Mouse (Mus musculus): Measurements from ENCODE around the gene Pde5a. TPM values are rescaled to one million over a fixed set of nuclear protein-coding genes. Genes with fewer than 3 reads are reported as not detected.

Pde5a gene
- polyA plus RNA-seq, 1 experiment from 2014 or later, result 57.4 TPM

DNA sequence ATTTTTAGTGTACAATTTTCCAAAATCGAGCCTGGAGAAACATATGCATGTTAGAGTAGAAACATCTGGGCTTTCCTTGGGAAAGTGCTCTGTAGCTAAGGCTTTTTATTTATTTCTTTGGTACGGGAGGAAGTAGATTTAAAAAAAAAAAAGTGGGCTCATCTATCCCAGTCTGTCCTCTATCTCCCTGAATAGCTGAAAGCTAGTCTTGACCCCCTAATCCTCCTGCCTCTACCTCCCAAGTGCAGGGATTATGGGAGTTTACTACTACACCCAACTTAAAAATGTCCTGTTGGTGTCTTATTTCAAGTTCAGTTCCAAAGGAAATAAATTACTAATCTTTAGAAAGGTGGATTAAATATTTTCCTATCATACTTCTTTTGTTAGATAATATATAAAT lies 108.9 kb downstream of the Pde5a start:
- Histone ChIP-seq H3K27ac (ENCODE audit: low read depth) (peak overlapping the region; percentile 38; the same call in 1 of the 2 replicates), H3K9ac (no peak overlapping the region), H3K4me1 (ENCODE audit: insufficient read depth) (no peaks in the 10 kb centered on the region), H3K4me3 (ENCODE audit: low read depth, low read length) (no peak overlapping the region), H3K9me3 (ENCODE audit: low read depth, low read length) (no peaks in the 10 kb centered on the region), H3K36me3 (ENCODE audit: insufficient read depth) (peaks cover 48% of the 10 kb centered on the region), H3K4me2 (no peak overlapping the region), H3K27me3 (ENCODE audit: insufficient read depth, low read length) (no peaks in the 10 kb centered on the region)
- TF ChIP-seq CTCF (IDR thresholded peaks at IDR 0.05; ENCODE audit: low read depth), result no peak
- ATAC-seq (ENCODE audit: insufficient read depth), result no peak
- no peak for DNase-seq
- WGBS, result 38% methylated on average over 2 of the region's 2 CpGs

DNA sequence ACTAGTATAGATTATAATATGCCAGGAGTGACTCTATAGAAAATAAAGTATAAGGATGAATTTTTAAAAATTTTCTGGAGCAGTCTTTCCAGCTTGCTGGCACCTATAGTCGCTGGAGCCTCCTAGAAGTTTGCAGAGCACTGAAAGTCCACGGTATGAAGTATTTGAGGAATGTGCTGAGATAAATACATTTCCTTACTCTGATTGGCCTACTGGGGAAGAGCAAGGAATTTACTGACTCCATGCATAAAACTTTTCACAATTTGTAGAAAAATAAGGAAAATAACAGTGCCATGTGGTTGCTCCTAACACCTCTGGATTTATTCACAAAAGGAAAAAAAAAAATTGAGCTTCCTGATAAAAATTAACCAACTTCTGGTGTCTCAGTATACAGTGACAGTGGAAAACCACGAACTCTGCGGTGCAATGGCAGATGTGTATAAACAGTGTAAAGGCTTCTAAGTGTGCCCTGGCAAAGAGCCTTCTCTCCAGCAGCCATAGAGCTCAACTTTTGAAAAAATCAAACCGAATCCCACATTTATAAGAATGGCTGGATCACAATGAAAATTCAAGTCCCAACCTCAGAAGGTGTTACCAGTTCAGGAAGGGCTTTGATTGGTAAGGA lies 119.8 kb downstream of the Pde5a start:
- WGBS, result 30% methylated on average over 5 of the region's 5 CpGs
- H3K4me2 ChIP-seq, result no peak overlapping the region
- H3K4me1 ChIP-seq (ENCODE audit: insufficient read depth), result no peaks in the 10 kb centered on the region
- peak overlapping the region; percentile 37 for H3K27ac ChIP-seq (ENCODE audit: low read depth)
- peak; percentile 61 for DNase-seq
- H3K36me3 ChIP-seq (ENCODE audit: insufficient read depth), result peaks cover 34% of the 10 kb centered on the region
- no peaks in the 10 kb centered on the region for H3K9me3 ChIP-seq (ENCODE audit: low read depth, low read length)
- no peak overlapping the region for H3K9ac ChIP-seq
- H3K4me3 ChIP-seq (ENCODE audit: low read depth, low read length), result no peak overlapping the region
- peak; percentile 82; the same call in 1 of the 2 replicates for ATAC-seq (ENCODE audit: insufficient read depth)
- H3K27me3 ChIP-seq (ENCODE audit: insufficient read depth, low read length), result no peaks in the 10 kb centered on the region
- TF ChIP-seq CTCF (IDR thresholded peaks at IDR 0.05; ENCODE audit: low read depth), result no peak

DNA sequence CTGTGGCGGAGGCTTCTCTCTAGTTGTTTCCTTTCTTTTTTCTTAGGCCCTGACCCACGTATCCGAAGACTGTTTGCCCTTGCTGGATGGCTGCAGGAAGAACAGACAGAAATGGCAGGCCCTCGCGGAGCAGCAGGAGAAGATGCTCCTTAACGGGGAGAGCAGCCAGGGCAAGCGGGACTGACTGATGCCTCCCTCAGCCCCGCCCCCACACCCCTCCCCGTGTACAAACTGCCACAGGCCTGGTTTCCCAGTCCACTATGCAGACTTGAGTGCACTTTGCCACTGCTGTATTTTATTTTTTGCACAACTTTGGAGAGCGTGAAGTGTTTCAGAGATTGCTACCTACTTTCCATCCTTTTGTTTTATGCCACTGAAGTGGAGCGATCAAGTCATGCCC lies 126.4 kb downstream of the Pde5a start:
- Histone ChIP-seq H3K4me2 (no peak overlapping the region), H3K9ac (no peak overlapping the region), H3K27me3 (ENCODE audit: insufficient read depth, low read length) (no peaks in the 10 kb centered on the region), H3K9me3 (ENCODE audit: low read depth, low read length) (no peaks in the 10 kb centered on the region), H3K36me3 (ENCODE audit: insufficient read depth) (peaks cover 45% of the 10 kb centered on the region), H3K27ac (ENCODE audit: low read depth) (no peak overlapping the region), H3K4me1 (ENCODE audit: insufficient read depth) (no peaks in the 10 kb centered on the region), H3K4me3 (ENCODE audit: low read depth, low read length) (no peak overlapping the region)
- no peak for TF ChIP-seq CTCF (IDR thresholded peaks at IDR 0.05; ENCODE audit: low read depth)
- WGBS, result 47% methylated on average over 11 of the region's 11 CpGs
- DNase-seq (no peak), ATAC-seq (ENCODE audit: insufficient read depth) (no peak)

DNA sequence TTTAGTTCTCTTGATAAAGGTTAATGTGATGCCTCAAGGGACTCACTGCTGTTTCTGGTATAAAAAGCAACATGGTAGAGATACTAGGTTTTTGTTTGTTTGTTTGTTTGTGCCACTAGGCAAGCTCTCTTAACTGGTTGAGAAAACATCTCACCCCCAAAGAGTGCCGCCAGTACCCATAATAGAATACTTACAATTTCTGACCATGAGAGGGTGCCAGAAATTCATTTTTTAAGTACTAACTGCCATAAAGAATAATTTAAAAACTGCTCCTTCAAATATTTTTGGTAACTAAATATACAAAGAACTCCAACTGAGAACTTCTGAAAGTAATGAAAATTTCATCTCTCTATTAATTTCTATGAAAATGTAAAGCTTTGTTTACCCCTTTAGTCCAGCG lies 131.1 kb downstream of the Pde5a start:
- 64% methylated on average over 2 of the region's 2 CpGs for WGBS
- H3K4me2 ChIP-seq, result no peak overlapping the region
- DNase-seq, result peak; percentile 32

DNA sequence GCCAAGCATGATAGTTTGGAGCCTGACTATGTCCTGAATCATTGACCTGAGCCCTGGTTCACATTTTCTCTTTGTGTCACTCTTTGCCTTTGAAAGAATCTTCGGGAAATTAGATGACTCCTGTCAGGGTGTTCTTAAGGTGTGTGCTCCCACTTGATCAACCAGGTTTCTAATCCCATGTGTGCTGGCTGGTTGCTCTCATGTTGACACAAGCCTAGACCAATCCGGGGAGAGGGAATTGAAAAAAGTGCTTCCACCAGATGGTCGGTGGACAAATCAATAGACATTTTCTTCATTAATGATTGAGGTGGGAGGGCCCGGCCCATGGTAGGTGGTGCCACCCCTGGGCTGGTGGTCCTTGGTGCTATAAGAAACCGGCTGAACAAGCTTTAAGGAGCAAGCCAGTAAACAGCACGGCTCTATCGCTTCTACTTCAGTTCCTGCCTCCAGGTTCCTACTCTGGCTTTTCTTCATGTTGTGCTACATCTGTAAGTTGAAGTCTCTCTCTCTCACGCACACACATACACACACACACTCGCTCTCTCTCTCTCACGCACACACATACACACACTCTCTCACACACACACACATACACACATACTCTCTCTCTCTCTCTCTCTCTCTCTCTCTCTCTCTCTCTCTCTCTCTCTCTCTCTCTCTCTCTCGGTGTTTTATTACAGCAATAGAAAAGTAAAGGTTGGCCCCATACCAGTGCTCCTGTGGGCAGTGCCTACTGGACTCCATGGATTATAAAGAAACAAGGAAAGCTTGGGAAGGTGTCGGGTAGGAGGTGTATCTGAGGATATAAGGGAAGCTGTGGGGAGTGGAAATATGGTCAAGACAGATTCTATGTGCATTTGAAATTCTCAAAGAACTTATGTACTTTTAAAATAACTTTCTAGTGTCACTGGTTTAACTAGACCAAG lies 132.1 kb downstream of the Pde5a start:
- Histone ChIP-seq H3K4me1 (ENCODE audit: insufficient read depth) (no peaks in the 10 kb centered on the region), H3K4me3 (ENCODE audit: low read depth, low read length) (no peak overlapping the region), H3K9ac (no peak overlapping the region), H3K9me3 (ENCODE audit: low read depth, low read length) (no peaks in the 10 kb centered on the region), H3K27me3 (ENCODE audit: insufficient read depth, low read length) (no peaks in the 10 kb centered on the region), H3K36me3 (ENCODE audit: insufficient read depth) (peaks cover 11% of the 10 kb centered on the region), H3K4me2 (no peak overlapping the region), H3K27ac (ENCODE audit: low read depth) (no peak overlapping the region)
- no peak for TF ChIP-seq CTCF (IDR thresholded peaks at IDR 0.05; ENCODE audit: low read depth)
- no peak for ATAC-seq (ENCODE audit: insufficient read depth)
- no peak for DNase-seq
- 76% methylated on average over 12 of the region's 12 CpGs for WGBS

More for the DNA sequence above, 131.1 kb downstream of the Pde5a start:
- Histone ChIP-seq H3K9me3 (ENCODE audit: low read depth, low read length) (no peaks in the 10 kb centered on the region), H3K4me1 (ENCODE audit: insufficient read depth) (no peaks in the 10 kb centered on the region), H3K27ac (ENCODE audit: low read depth) (no peak overlapping the region), H3K9ac (no peak overlapping the region), H3K4me3 (ENCODE audit: low read depth, low read length) (no peak overlapping the region), H3K27me3 (ENCODE audit: insufficient read depth, low read length) (no peaks in the 10 kb centered on the region), H3K36me3 (ENCODE audit: insufficient read depth) (peaks cover 19% of the 10 kb centered on the region)
- ATAC-seq (ENCODE audit: insufficient read depth), result no peak
- TF ChIP-seq CTCF (IDR thresholded peaks at IDR 0.05; ENCODE audit: low read depth), result no peak

DNA sequence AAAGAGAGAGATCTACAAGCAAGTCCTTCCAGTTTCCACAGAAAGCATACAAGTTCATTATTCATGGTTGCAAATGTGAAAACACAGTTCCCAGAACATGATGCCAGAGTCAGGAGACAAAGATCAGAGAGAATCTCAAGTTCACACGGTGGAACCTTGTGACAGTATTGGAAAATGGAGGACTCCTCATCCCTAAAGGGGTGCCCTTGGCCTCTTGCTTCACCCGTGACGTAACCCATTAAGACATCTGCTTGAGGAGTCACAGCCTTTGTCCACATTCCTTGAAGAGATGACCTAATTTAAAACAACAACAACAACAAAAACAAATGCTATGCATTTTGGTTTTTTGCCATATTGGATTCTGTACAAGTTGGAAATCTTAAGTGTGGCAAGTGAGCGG lies 136.3 kb downstream of the Pde5a start:
- 84% methylated on average over 4 of the region's 4 CpGs for WGBS
- no peak for DNase-seq
- no peak overlapping the region for H3K4me3 ChIP-seq (ENCODE audit: low read depth, low read length)

DNA sequence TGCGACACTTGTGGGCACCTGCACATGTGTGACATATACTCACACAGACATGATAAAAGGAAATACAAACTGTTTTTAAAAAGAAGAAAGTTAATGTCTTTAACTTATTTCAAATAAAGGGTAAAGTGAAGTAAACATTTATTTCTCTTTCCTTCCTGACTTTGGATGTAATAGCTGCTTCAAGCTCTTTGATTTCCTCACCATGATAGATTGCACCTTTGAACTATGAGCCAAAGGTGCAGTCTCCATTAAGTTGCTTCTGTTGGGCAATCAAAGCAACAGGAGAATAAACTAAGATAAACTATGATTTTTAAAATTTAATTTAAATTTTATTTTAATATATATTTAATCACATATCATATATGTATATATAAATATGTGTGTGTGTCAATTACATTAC lies 139.5 kb downstream of the Pde5a start:
- ATAC-seq (ENCODE audit: insufficient read depth), result no peak
- no peak overlapping the region for H3K27ac ChIP-seq (ENCODE audit: low read depth)
- no peak for TF ChIP-seq CTCF (IDR thresholded peaks at IDR 0.05; ENCODE audit: low read depth)
- no peaks in the 10 kb centered on the region for H3K9me3 ChIP-seq (ENCODE audit: low read depth, low read length)
- H3K4me1 ChIP-seq (ENCODE audit: insufficient read depth), result no peaks in the 10 kb centered on the region
- DNase-seq, result no peak
- WGBS, result 82% methylated on average over 1 of the region's 1 CpGs
- no peak overlapping the region for H3K9ac ChIP-seq
- no peak overlapping the region for H3K4me2 ChIP-seq
- H3K27me3 ChIP-seq (ENCODE audit: insufficient read depth, low read length), result no peaks in the 10 kb centered on the region
- H3K36me3 ChIP-seq (ENCODE audit: insufficient read depth), result no peaks in the 10 kb centered on the region
- no peak overlapping the region for H3K4me3 ChIP-seq (ENCODE audit: low read depth, low read length)

More for the DNA sequence above, 136.3 kb downstream of the Pde5a start:
- H3K36me3 ChIP-seq (ENCODE audit: insufficient read depth), result no peaks in the 10 kb centered on the region
- no peak overlapping the region for H3K9ac ChIP-seq
- TF ChIP-seq CTCF (IDR thresholded peaks at IDR 0.05; ENCODE audit: low read depth), result no peak
- ATAC-seq (ENCODE audit: insufficient read depth), result no peak
- H3K27me3 ChIP-seq (ENCODE audit: insufficient read depth, low read length), result no peaks in the 10 kb centered on the region
- no peak overlapping the region for H3K4me2 ChIP-seq
- H3K4me1 ChIP-seq (ENCODE audit: insufficient read depth), result no peaks in the 10 kb centered on the region
- H3K27ac ChIP-seq (ENCODE audit: low read depth), result no peak overlapping the region
- H3K9me3 ChIP-seq (ENCODE audit: low read depth, low read length), result no peaks in the 10 kb centered on the region

All from lung, embryonic 14.5 days (tissue).